Mouse (Mus musculus): ENCODE data around the gene Arhgap5. TPM values are rescaled to one million over a fixed set of nuclear protein-coding genes. Genes with fewer than 3 reads are reported as not detected.

Gene Arhgap5
- polyA plus RNA-seq, 1 experiment from 2014 or later, result 48.1 TPM

GRCm38 (mm10) chr12:52604992-52605652 is 101.3 kb downstream of the Arhgap5 start:
- Histone ChIP-seq H3K27ac (ENCODE audit: low read length) (peak overlapping the region; percentile 89), H3K27me3 (ENCODE audit: control insufficient read depth, insufficient read depth, low read depth, low read length) (no peaks in the 10 kb centered on the region), H3K9ac (ENCODE audit: low read length) (peak overlapping the region; percentile 72), H3K36me3 (ENCODE audit: control insufficient read depth, insufficient read depth, low read length) (no peaks in the 10 kb centered on the region), H3K9me3 (ENCODE audit: control insufficient read depth, low read length) (no peaks in the 10 kb centered on the region), H3K4me1 (replicated peaks; ENCODE audit: control insufficient read depth, insufficient read depth, low read length) (peaks cover 6% of the 10 kb centered on the region), H3K4me2 (ENCODE audit: low read depth, low read length) (peak overlapping the region; percentile 78), H3K4me3 (ENCODE audit: low read length) (peak overlapping the region; percentile 93)
- ATAC-seq (ENCODE audit: low read depth), result no peak
- 42% methylated on average over 13 of the region's 13 CpGs for WGBS

GRCm38 (mm10) chr12:52607411-52607810 is 103.6 kb downstream of the Arhgap5 start:
- Histone ChIP-seq H3K4me3 (ENCODE audit: low read length) (no peak overlapping the region), H3K4me1 (replicated peaks; ENCODE audit: control insufficient read depth, insufficient read depth, low read length) (peaks cover 2% of the 10 kb centered on the region), H3K4me2 (ENCODE audit: low read depth, low read length) (no peak overlapping the region), H3K27me3 (ENCODE audit: control insufficient read depth, insufficient read depth, low read depth, low read length) (no peaks in the 10 kb centered on the region), H3K9me3 (ENCODE audit: control insufficient read depth, low read length) (no peaks in the 10 kb centered on the region), H3K9ac (ENCODE audit: low read length) (no peak overlapping the region), H3K27ac (ENCODE audit: low read length) (no peak overlapping the region), H3K36me3 (ENCODE audit: control insufficient read depth, insufficient read depth, low read length) (no peaks in the 10 kb centered on the region)
- WGBS, result 50% methylated on average over 4 of the region's 4 CpGs
- no peak for ATAC-seq (ENCODE audit: low read depth)

- no peak overlapping the region for H3K9ac ChIP-seq (ENCODE audit: low read length)
- no peak overlapping the region for H3K4me3 ChIP-seq (ENCODE audit: low read length)
- no peaks in the 10 kb centered on the region for H3K4me1 ChIP-seq (replicated peaks; ENCODE audit: control insufficient read depth, insufficient read depth, low read length)
- ATAC-seq (ENCODE audit: low read depth), result no peak
- H3K27ac ChIP-seq (ENCODE audit: low read length), result no peak overlapping the region
- no peak overlapping the region for H3K4me2 ChIP-seq (ENCODE audit: low read depth, low read length)
- no peaks in the 10 kb centered on the region for H3K36me3 ChIP-seq (ENCODE audit: control insufficient read depth, insufficient read depth, low read length)
- H3K9me3 ChIP-seq (ENCODE audit: control insufficient read depth, low read length), result no peaks in the 10 kb centered on the region
- 79% methylated on average over 3 of the region's 3 CpGs for WGBS
- H3K27me3 ChIP-seq (ENCODE audit: control insufficient read depth, insufficient read depth, low read depth, low read length), result no peaks in the 10 kb centered on the region
Measured at GRCm38 (mm10) chr12:52615703-52616102, 111.9 kb downstream of the Arhgap5 start.

- WGBS, result 77% methylated on average over 5 of the region's 5 CpGs
Measured at GRCm38 (mm10) chr12:52618418-52619040, 114.8 kb downstream of the Arhgap5 start.

GRCm38 (mm10) chr12:52619644-52620043 is 115.9 kb downstream of the Arhgap5 start:
- no peaks in the 10 kb centered on the region for H3K36me3 ChIP-seq (ENCODE audit: control insufficient read depth, insufficient read depth, low read length)
- no peaks in the 10 kb centered on the region for H3K9me3 ChIP-seq (ENCODE audit: control insufficient read depth, low read length)
- no peak overlapping the region for H3K4me2 ChIP-seq (ENCODE audit: low read depth, low read length)
- ATAC-seq (ENCODE audit: low read depth), result no peak
- no peak overlapping the region for H3K9ac ChIP-seq (ENCODE audit: low read length)
- no peaks in the 10 kb centered on the region for H3K27me3 ChIP-seq (ENCODE audit: control insufficient read depth, insufficient read depth, low read depth, low read length)
- H3K27ac ChIP-seq (ENCODE audit: low read length), result no peak overlapping the region
- no peaks in the 10 kb centered on the region for H3K4me1 ChIP-seq (replicated peaks; ENCODE audit: control insufficient read depth, insufficient read depth, low read length)
- H3K4me3 ChIP-seq (ENCODE audit: low read length), result no peak overlapping the region

More at GRCm38 (mm10) chr12:52618418-52619040, 114.8 kb downstream of the Arhgap5 start:
- H3K9ac ChIP-seq (ENCODE audit: low read length), result no peak overlapping the region
- H3K4me2 ChIP-seq (ENCODE audit: low read depth, low read length), result no peak overlapping the region
- no peak for ATAC-seq (ENCODE audit: low read depth)
- H3K27ac ChIP-seq (ENCODE audit: low read length), result no peak overlapping the region
- H3K27me3 ChIP-seq (ENCODE audit: control insufficient read depth, insufficient read depth, low read depth, low read length), result no peaks in the 10 kb centered on the region
- no peaks in the 10 kb centered on the region for H3K9me3 ChIP-seq (ENCODE audit: control insufficient read depth, low read length)
- no peaks in the 10 kb centered on the region for H3K36me3 ChIP-seq (ENCODE audit: control insufficient read depth, insufficient read depth, low read length)
- H3K4me3 ChIP-seq (ENCODE audit: low read length), result no peak overlapping the region
- H3K4me1 ChIP-seq (replicated peaks; ENCODE audit: control insufficient read depth, insufficient read depth, low read length), result no peaks in the 10 kb centered on the region

Other genes starting within 250 kb of the Arhgap5 start
- gene Akap6, start 195.4 kb downstream of the Arhgap5 start, polyA plus RNA-seq (2015; fragmentation: Nextera tagmentation; extraction: Ambion mirVana), result 0.64 and 0.67 TPM in 2 replicates